Mouse (Mus musculus) heart, postnatal 14 days (tissue): ENCODE data around the gene Ifitm3. TPM values are rescaled to one million over a fixed set of nuclear protein-coding genes. Genes with fewer than 3 reads are reported as not detected.
A peak's percentile ranks its signal among the peaks of the same experiment; 100 is the strongest.

ENCODE experiments used
- DNase-seq, 2 experiments: peaks; one replicate each; pipeline ENCODE4 v3.0.0; 2021 to 2022
- intact Hi-C: fragments of 180-260 bp; cut with DNase I; formaldehyde crosslinking; loops from one replicate; pipeline ENCODE4 v1.15.1; 2025
- long read RNA-seq, 2 experiments: library from polyadenylated mRNA; stranded (forward); transcript quantifications; one replicate each; pipeline ENCODE4 v2.0.0; 2021
- total RNA-seq, 2 experiments: library from RNA; stranded (reverse); gene quantifications; 2 replicates each; pipeline ENCODE4 v1.2.3; 2021

Gene Ifitm3
- total RNA-seq, result 10 to 100 TPM; 95.6 to 96.3 TPM
- long read RNA-seq, experiment 1, transcript Ifitm3-201 (2 exons, 678 nt), result major isoform, 44 of 45 reads
- long read RNA-seq, experiment 1, partial matches to known transcripts, result 1 of 45 reads
- long read RNA-seq, experiment 1, other reads (novel, unspliced or antisense), result 0 of 45 reads
- long read RNA-seq, experiment 2, transcript Ifitm3-201 (2 exons, 678 nt), result major isoform, 46 of 48 reads
- long read RNA-seq, experiment 2, partial matches to known transcripts, result 2 of 48 reads
- long read RNA-seq, experiment 2, other reads (novel, unspliced or antisense), result 0 of 48 reads

DNA sequence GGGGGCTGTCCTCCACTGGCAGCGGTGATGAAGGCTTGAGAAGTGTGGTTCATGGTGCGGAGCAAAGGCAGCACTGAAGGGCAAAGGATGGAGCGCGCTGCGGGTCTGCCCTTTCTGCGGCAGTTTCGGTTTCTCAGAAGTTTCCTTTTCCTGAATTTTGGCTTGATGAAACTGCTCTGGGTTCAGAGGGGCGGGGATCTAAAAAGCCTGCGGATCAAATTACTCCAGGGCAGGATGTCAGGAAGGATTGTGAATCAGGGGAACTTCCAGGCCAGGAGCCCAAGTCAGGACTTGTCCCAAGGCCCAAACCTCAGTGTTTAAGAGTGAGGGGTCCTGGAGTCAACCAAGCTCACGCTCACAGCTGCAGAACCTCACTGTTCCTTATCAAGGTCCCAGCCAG lies at the start of gene Ifitm3:
Gene Ifitm3, minus strand, starts transcription at position 178 of the 400 bp plus-strand sequence.
- DNase-seq, result peak; percentile 59
- intact Hi-C loops, result no loop called here

DNA sequence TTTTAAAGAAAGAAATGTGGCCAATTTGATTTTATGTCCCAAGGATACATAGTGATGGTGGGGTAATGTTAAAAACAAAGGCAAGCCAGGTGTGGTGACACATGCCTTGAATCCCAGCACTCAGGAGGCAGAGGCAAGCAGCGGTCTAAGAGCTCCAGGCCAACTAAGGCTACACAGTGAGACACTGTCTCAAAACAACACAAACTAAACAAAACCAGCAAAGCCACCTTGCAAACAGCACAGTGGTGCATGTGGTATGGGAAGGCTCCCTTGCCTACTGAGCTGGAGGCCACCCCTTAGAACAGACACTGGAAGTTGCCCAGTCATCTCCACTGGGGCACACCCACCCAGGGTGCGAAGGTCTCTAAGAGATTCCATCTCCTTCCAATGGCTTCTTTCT lies 49.4 kb upstream of the Ifitm3 start:
- intact Hi-C loops, result no loop called here
- no peak for DNase-seq

DNA sequence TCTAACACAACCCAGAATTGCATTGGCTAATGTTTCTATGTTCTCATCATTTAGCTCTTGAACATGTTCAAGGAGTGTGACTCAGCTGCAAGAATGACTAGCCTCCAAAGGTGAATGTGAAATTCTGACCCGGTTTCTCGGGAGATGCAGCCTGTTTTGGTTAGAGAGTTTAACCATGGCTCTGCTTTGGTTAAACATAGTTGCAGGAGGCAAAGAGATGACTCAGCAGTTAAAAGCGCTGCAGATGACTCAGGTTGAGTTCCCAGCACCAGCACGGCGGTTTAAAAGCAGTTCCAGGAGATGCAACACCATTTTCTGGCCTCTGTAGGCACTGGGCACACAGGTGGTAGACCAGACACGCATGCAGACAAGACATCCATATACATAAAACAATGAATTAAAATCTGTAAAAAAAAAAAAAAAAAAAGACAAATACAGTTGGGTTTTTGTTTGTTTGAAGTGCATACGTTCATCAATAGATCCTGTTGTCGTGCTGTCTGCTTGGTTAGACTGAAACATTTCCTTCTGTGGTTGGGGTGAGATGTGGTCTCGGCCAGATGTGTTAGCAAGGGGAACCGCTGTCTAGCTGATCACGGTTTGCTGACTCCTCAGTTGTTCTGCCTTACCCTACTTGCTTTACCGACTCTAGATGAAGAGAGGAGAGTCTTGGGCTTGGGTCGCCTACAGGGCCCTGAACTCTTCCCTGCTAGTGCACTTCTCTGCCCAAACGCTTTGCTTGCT lies 48.2 kb upstream of the Ifitm3 start:
- intact Hi-C loops, result no loop called here
- DNase-seq, result no peak

DNA sequence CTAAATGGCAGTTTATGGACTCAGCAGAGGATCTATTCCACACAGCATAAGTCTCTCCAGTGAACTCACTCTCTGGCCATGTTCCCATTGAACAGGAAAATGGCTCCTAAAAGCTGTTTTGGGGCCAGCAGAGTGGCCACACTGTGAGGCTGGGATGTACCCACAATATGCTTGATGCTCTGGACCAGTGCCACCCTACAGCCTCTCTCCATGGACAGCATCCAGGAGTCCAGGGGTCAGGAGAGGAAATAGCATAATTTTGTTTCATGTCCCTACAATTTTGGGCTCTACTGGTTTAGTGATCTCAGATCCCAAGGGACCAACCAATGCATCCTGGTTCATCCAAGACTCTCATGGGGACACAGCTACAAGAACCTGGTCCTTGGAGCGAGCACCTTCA lies 47.0 kb upstream of the Ifitm3 start:
- intact Hi-C loops, result no loop called here
- no peak for DNase-seq

DNA sequence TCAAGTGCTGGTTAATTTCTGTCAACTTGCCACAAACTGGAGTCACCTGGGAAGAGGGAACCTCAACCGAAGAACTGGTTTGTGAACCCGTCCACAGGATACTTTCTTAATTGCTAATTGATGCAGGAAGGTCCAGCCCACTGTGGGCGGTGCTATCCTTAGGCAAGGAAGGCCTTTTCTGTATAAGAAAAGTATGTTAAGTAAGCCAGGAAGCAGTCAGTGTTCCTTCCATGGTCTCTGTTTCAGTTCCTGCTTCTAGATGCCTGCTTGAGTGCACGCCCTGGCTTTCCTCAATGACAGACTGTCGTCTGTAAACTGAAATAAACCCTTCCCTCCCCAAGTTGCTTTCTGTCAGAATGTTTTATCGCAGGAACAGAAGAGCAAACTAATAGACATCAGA lies 46.4 kb upstream of the Ifitm3 start:
- DNase-seq, result no peak
- intact Hi-C loops, result no loop called here

DNA sequence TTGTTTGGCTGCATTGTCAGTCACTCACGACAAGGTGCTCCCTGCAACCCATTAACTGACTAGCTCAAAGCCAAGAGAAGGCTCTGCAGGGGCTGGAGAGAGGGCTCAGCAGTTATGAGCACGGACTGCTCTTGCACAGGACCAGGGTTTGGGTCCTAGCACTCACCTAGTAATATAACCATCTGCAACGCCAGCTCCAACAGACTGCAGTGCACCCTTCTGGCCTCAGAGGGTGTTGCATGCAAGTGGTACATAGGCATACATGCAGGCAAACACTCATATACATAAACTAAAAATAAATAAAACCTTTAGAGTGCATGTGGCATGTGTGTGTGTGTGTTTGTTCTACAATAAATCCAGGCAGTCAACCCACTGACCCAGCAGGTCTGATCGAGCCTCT lies 45.2 kb upstream of the Ifitm3 start:
- DNase-seq, result no peak
- intact Hi-C loops, result no loop called here

DNA sequence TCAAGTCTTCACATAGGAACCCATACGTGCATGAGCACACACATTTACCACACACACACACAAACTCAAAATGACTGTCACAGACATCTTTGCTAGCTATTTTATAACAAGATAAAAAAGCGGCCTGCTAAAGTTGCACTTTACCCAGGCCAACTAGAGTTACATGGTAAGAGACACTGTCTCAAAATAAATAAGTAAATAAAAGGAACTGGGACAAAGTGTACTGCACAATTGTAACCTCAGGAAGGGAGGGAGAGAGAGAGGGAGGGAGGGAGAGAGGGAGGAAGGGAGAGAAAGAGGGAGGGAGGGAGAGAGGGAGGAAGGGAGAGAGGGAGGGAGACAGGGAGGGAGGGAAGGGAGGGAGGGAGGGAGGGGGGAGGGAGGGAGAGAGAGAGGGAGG lies 41.9 kb upstream of the Ifitm3 start:
- intact Hi-C loops, result no loop called here
- no peak for DNase-seq

DNA sequence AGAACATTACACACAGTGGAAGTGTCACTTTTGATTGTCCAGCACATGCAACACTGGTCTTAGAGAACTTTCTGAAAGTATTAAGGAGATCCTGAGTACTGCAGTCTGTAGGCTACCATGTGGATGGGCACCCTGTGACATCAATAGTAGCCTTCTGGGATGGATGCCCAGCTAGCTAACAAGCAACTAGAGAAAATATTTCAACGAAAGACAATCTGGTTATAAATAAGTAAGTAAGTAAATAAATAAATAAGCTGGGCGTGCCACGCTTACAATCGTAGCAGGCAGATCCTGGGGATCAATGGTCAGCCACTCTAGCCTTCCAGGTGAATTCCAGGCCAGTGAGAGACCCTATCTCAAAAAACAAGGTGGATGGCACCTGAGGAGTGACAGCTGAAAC lies 41.4 kb upstream of the Ifitm3 start:
- intact Hi-C loops, result no loop called here
- DNase-seq, result no peak

DNA sequence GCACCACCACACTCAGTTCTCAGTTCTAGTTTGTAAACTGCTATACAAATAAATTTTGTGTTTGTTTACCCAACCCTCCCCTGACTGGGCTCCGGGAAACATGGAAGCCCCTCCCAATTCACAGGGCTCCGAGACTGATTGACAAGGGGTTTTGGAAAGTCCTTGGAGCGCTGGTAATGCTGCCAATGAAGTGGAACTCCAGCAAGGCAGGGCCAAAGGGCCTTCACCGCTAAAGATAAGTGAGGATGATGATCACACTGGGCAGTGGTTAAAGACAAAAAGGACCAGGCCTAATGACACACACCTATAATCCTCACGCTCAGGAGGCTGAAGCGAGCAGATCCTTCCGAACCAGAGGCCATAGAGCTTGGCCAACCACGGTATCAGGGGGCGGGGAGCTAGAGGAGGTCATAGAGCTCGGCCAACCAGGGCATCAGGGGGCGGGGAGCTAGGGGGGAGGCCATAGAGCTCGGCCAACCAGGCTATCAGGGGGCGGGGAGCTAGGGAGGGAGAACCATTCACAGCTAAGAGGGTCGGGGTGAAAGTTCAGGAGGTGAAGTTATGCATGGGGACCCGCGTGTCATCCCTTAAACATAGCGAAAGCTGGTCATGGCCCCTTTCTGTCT lies 40.6 kb upstream of the Ifitm3 start:
- DNase-seq, result no peak
- intact Hi-C loops, result no loop called here

DNA sequence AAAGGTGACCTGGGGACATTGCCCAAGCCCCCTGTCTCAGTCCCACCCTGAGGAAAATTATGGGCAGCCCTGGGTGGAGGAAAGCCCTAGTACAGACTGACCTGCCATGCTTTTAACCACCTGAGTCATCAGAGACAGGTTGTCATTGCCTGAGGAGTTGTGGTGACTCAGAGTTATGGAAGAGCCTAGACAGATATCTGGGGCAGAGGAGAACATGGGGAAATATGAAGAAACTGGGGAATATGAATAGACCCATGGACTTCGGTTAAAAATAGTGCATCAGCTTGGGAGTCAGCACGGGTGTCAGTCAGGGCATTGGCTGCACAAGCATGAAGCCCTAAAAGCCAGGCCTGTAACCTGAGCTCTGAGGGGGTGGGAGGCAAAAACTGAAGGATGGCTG lies 38.8 kb upstream of the Ifitm3 start:
- DNase-seq, result no peak
- intact Hi-C loops, result no loop called here

DNA sequence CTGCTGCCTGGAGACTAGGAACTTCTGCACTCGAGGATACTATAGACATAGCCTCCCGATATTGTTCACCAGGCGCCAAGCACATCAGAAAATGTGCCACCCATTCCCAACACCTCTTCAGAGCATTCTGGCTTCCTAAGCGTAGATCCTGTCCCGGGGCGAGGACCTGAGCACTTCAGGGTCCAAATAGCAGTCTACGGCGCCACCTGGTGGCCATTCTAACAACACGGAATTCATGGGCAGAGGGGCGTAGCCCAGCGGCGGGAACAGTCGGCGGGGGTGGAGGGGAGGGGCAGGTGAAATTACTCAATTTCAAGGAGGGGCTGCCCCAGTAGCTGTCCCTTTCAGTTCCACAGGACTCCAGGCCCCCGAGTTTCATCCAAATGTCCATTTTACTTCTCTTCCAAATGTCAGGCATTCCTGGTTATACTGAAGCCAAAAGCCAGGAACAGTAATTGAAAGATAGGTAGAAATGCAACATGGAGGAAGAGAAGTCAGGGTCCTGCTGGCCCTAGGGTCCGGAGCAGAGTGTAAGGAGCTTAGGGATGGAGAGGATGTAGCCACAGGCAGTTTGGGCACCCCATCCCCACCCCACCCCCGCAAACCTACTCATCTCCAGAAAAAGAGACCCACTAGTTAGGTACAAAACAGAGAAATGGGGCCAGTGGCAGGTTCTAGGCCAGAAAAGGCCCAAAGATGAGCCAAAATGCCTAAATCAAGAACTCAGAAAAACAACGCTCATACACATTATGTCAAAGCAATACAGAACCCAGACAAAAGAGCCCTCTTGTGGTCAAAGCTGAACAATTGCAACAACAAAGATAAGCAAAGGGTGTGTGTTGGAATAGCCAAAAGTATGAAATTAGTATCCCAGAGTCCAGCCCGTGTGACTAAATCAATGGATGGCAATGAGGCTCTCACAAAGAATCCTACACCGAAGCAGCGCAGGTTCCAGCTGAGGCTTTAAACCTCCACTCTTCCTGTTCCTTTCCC lies 38.0 kb upstream of the Ifitm3 start:
- peak; percentile 94 to 95 for DNase-seq
- intact Hi-C loops, result loop anchor here (1.0 kb wide), 5 partner anchors 39 to 203 kb away; partner anchors contain the start of genes Pgghg and Scgb1c1

DNA sequence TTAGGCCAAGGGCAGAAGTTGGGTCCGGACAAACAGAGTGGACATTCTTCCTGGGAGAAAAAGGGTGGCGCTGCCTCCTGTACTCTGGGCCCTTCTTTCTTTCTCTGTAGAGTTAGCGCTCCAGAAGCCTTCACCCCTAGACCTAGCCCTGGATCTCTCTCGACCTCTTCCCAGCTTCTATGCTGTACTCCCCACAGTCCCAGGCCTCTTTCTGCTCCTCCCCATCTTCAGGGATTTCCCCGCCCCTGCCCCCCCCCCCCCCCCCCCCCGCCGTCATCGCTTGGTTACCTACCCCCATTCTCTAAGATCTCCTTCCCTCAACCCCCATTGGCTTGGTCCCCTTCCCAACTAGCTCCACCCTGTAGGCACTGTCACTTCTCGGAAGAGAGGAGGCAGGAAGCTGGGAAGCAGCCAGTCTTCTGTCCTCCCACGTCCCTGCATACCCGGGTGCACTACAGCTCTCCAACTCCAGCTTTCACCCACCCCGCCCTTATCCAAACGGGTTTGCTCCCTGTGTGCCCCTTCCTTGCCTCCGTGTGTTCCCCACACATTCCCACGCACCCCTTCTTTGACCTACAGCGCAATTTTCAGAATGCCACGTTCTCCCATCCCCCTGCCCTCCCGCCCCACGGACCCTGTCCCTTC lies 37.1 kb upstream of the Ifitm3 start:
- intact Hi-C loops, result loop anchor here (1.0 kb wide), 5 partner anchors 38 to 202 kb away; partner anchors contain the start of genes Pgghg and Scgb1c1
- peak; percentile 82 to 85 for DNase-seq

DNA sequence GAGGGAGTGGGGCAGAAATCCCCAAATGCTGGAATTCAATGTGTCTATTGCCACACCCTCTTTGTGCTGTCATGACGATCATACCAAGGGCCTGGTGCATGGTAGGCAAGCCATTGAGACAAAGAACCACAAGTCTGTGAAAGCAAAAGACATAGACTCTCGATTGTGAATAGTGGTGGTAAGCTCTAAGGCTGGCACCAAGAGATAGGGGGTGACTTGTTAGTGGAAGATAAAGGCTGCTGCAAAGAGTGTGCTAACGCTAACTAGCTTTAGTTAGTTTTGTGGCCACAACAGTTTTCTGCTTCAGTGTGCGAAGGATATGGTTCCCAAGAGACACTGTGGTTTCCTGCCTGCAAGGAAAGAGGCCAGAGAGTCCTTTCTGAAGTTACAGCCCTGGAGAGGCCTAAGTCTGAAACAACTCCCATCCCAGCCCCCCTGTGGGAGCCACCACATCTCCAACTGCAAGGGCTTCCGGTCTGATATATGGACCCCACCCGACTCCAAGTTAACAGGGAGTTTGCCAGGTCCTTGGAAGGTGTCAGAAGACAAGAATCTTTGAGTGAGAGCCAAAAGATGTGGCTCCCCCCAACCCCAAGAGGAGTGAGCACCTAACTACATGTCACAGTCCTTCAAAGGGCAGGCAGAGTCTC lies 36.5 kb upstream of the Ifitm3 start:
- intact Hi-C loops, result no loop called here
- peak; percentile 48 to 50 for DNase-seq

DNA sequence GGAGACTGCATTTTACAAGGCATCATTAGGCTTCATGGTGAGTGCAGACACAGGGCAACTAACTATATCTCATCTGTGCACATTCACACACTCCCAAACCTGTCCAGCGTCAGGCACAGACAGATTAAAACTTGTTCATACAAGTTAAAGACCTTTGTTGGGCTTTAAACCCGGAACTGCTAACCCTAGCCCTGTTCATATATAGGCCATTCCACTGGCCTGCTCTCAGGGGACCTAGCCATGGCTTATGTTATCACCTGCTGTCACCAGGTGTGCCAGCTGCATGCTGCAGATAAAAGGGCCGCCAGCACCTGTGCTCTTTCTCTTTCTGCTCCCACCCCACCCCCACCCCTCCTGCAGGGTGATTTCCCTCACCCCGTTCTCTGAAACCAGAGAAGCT lies 32.0 kb upstream of the Ifitm3 start:
- intact Hi-C loops, result no loop called here
- DNase-seq, result no peak

DNA sequence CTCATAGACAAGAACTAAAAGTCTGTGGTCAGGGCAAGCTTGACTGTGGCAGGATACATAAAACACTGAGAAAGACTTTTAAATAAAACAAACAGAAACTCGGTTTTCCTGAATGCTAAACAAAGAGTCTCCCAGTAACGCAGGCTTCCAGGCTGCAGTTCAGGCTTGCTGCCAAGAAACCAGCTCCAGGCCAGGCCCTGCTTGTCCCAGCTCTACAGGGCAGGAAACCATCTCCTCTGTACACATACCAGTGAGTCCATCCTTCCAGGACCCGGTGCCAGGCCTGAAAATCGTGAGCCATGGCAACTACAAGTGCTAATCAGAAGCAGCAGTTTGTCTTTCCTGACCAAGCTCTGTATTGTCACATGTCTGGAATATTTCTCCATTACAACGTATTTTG lies 31.1 kb upstream of the Ifitm3 start:
- intact Hi-C loops, result no loop called here

DNA sequence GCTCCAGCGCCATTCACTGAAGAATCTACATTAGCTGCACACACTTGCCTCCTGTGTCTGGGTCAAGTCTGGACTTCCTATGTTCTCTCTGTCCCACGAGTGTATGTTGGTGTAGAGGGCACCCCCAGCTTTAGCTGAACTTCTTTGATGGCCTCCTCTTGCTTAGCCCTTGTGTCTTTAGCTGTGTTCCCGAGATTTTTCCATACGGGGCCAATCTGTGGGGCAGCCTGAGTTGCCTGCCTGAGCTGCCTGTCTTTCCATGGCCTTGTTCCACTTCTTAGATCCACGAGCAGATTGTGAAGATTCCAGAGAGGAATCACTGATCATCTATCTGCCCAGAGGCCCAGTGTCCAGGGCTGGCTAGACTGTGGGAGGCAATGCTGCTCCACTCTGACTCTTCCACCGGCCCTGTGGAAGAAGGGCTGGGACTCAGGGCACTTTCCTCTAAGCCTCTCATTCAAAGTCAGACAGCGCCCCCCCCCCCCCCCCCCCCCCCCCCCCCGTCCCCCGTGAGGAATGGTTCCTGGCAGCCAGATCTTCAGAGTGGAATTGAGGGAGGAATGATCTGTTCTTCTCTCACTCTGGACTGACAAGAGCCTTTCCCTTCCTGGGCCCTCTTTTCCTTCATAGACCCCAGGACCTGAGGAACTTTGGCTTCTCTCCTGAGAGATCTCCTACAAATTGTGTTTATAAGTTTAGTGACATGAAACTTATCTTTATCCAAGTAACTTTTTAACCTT lies 30.5 kb upstream of the Ifitm3 start:
- intact Hi-C loops, result no loop called here
- no peak for DNase-seq

More for the DNA sequence above, 31.1 kb upstream of the Ifitm3 start:
- DNase-seq, result peak; percentile 79 to 87

DNA sequence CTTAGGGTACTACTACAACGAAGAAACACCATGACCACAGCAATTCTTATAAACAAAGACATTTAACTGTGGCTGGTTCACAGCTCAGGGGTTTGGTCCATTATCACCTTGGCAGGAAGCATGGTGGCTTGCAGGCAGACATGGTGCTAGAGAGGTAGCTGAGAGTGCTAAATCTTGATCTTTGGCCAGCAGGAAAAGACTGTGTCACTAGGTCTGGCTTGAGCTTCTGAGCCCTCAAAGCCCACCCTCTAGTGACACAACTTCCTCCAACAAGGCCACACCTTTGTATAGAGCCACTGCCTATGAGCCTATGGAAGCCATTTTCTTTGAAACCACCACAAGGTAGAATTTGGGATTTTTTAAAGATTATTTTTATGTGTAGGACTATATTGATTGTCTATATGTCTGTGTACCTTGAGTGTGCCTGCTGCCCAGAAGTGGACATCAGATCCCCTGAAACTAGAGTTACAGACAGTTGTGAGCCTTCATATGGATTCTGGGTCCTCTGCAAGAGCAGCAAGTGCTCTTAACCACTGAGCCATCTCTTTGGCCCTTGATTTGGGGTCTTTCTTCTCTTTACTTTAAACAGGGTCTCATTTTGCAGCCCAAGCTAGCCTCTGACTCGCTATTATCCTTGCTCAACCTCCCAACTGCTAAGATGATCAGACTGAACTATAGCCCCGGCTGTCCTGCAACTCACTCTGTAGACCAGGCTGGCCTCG lies 29.0 kb upstream of the Ifitm3 start:
- DNase-seq, result no peak
- intact Hi-C loops, result no loop called here
